Mouse (Mus musculus) testis, postnatal 14 days (tissue): ENCODE measurements at regions not wholly inside any gene's neighbourhood (a gene's known extent, or its start where the extent isn't known, plus 50 kb on each side); places are given as distances from the start of the nearest gene placed in this dataset.
A peak's percentile ranks its signal among the peaks of the same experiment; 100 is the strongest.

Source experiments
- DNase-seq: peaks from one replicate; pipeline ENCODE4 v3.0.0; 2021; ENCODE audit warnings: low spot score

DNA sequence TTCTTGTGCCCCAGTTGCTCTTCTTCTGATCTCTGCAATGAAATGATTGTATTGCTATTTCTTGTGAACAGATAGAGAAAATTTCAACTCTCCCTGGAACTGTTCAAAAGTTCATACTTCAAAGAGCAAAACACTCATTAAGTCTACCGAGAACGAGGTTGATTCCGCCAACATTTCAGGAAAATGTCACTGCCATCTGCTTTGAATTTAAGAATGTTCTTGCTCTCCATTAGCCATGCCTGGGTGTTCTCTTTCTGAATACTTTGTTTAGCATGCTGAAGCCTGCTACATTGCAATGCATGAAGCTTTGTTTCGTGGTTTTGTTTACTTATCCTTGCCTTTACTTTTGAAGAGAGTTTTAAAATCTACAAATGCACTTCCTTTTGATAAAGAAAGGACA, 363.4 kb downstream of the Kctd12 start:
- no peak for DNase-seq

DNA sequence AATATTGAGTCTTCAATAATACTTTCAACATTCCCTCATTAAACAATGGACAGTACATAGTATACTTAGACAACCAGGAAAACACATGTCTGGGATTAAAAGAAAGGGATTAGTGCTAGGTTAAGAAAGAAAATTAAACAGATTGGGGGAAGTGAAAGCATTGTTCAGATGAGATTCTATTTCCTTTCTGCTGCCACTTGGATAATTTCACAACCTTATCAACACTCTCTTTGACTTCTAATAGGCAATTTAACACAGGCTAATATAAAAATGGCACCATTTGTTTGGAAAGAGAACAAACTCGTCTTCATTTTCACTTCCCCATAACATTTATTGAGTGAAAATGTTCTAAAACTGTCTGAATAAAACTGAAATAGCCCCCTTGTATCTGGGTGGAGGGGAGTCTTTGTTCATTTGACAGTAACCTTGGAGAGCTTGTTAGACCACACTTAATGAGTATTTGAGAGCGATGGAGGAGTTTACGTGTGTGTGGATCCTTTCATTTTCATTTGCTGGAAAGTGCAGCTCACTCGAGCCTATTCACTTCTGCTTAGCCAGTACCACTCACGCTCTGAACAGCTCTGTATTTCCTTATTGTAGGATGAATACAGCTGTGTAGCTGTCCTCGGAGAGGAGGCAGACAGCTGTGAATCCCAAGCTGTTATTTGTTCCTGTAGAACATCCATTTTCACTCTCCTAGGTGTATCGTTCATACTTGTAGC, 366.7 kb downstream of the Kctd12 start:
- no peak for DNase-seq

DNA sequence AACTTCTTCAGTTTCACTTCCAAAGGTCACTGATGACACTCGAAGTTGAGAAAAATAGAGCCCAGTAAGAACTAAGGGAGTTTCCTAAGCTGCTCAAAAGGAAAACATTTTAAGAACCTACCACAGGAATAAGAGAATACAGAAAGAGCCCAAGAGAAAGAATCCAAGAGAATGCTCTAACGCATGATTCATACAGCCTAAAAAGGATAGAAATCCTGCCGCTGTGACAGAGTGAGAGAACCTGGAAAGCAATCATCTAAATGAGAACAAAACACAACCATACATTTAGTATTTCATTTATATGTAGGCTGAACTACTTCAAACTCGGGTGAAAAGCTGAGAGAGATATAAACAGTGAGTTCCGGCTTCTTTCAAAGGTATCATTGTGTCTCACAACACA, 376.4 kb downstream of the Kctd12 start:
- no peak for DNase-seq

DNA sequence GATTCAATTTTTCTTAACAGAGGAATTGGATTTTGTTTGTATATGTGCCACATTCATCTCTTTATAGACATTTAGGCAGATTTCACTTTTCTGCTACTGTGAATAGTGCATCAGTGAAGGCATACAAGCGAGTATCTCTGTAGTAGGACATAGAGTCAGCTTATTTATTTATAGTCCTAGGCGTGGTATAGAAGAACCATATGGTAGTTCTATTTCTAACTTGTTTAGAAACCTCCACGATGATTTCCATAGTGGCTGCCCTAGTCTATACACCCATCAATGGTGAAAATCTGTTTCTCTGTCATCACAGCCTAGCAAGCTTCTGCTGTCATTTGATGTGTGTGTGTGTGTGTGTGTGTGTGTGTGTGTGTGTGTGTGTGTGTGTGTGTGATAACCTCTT, 387.6 kb downstream of the Kctd12 start:
- DNase-seq: no peak

DNA sequence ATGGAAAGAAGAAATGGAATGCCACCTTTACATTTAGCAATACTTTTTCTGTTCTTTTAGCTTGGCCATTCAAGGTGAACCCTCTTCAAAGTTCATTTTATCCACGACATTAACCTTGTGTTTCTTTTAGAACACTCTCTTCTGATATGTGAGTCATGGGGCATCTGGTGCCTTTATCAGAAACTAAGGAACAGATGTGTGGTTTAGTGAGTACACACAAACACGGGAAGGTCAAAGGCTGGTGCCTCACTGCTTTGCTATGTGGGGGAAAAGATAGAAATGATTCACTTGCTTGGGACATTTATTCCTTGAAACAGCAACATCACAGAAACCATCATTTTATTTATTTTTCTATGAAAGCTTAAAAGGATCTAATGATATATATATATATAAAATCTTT, 428.7 kb downstream of the Kctd12 start:
- no peak for DNase-seq

DNA sequence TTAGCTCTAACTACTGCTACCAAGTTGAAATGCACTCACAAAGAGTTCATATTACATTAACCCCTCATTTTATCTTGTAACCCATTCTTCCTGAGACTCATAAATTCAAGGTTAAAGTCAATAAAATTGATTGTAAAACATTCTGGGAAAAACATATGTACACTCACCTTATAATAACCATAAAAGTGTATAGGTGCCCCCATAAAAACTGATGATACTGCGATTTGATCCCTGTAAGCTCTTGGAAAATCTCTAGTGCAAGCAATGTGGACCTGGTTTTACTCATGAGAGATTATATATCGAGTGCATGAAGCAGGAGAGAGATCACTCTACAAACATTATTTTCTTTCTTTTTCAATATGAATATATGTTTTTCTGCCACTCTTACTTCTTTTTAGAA, 429.8 kb downstream of the Kctd12 start:
- DNase-seq: no peak

DNA sequence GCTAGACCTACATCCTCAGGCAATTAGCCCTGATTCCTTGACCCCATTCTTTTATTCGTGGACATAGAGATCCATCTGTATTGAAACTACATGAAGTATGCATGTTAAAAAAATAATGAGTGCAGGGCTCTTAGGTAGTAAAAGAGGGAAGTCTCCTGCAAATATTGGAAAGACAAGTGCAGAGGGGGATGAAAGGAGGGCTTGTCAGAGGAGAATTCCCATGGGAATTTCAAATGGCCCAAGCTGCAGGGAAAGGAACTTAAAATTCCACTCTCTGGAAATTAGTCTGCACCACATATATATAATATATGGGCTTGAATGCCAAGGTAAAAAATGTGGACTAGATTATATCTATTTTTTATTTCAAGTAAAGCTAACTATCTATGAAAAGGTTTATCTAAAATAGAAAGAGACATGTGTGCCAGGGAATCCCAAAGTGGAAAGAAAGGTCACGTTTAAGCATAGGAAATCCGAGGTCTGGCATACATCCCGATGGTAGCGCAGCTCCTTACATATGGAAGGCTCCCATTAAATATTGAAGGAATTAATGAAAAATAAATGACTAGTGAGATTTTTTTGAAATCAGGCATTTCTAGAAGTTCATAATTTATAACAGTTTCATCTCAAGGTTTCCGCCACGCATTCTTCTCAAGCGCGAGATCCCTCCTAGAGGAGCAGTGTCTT, 457.4 kb downstream of the Kctd12 start:
- DNase-seq: no peak

DNA sequence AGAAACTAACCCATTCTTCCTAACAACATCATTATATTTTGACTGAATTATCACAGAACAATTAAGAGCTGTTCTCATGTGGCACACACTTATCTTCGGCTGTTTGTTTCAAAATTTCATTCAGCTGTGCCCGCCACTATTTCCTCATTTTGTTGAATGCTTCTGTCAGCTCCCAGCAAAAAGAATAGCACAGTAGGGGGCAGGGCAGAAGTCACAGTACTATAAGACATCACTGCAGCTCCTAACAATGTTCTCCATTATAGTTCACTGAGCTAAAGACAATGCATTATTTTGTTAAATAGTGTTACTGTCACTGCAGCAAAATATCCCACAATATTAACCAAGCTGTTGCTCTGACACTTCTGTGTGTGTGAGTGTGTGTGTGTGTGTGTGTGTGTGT, 465.7 kb downstream of the Kctd12 start:
- DNase-seq: no peak

DNA sequence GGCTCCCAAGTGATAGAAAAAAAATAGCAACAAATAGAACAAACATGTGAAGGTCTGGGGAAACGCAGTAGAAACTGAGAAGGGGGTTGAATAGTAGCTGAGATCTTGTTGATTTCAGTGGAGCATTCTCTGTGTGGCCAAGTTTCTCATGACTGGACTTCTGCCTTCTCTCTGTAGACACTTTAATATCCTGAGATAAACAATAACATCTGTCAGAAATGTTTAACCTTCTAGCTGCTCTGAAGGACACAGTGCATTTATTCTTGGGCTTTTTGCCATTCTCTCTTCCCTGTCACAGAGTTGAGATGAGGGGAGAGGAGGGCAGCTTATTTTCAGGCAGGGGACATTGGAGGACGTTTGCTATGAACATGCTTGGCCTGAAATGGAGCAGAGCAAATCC, 467.9 kb downstream of the Kctd12 start:
- DNase-seq: no peak

DNA sequence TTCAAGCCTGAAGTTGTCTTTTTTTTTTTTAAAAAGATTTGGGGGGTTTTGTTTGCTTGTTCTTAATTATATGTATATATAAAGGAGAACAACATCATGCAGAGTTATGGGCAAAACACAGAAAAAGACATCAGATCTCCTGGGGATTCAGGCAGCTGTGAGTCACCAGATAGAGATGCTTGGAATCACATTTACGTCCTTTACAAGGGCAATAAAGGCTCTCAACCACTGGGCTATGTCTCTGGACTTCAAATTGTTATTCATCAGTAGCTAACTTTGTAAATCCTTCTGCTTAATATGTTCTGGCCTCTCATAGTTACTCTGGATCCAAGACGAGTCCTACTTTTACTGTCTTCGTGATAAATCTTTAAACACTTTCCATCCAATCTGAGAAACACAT, 469.8 kb downstream of the Kctd12 start:
- no peak for DNase-seq

DNA sequence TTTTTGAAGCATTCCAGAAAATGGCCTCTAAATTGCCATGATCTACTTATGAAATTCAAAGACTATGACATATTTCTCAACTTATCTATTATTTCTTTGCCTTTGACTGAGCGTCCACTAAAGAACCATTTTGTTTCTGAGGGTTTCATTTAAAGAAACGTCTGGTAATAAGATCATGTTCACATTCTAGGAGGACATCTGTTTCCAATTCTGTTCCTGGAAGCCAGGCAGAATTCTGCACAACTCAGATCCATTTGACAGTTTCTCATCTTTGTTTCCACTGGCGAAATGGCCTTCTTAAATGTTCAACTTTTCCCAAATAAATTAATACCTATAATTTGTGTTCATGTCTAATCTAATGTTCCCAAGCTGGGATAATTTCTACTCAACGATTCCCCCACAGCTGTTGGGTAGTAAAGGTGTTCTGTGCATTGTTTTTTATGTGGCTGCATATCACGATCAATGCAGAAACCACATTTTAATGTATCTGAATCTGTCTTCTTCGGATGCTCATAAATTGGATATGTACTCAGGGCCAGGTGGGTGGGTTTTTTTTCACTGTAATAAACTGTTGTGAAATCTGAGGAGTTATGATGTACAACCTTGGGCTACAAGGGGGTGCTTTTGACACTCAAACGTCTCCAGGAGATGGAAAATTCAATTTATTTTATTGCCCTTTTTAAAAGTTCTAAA, 470.6 kb downstream of the Kctd12 start:
- DNase-seq: no peak

DNA sequence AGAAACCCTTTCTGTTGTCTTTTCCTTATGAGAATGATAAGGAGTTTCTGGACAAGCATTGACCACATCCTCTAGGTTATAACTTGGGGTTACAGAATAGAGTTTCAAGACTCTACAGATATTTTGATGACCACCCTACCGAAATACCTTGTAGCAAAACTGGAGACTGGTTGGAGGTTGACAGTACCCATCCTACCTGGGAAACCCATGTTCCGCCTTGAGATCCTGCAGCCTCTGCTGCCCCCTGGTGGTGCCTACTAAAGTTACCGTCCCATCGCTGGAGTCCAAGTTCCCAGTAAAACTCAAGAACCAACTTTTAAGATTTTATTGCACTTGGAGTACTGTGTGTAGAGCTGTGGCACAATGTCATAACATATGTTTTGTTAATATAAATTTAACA, 472.1 kb downstream of the Kctd12 start:
- DNase-seq: peak; percentile 5

DNA sequence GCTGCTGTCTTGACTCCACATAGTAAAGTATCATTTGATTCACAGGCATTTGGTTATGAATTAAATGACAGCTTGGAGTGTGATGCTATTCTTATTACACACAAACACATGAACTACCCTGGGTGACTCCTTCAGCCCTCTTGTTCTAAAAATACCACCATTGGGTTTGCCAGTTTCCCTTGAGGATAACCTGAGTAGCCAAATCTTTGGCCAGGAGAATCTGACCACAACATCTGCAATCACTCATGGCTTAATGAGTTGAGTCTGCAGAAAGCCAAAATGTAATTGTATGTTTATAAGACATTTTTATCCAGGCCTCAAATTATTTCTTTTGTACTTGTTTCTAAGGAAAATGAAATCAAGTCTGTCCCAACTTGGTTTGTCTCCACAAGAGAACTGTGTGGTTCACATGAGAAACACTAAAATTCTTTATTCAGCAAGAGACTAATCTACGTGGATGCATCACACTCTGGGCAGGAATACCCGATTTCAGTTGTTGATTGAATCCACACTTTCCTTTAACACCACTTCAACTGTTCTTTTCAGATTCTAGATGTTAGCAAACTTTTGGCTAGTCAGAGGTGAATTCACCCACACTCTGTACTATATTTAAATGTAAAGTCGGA, 476.6 kb downstream of the Kctd12 start:
- no peak for DNase-seq

DNA sequence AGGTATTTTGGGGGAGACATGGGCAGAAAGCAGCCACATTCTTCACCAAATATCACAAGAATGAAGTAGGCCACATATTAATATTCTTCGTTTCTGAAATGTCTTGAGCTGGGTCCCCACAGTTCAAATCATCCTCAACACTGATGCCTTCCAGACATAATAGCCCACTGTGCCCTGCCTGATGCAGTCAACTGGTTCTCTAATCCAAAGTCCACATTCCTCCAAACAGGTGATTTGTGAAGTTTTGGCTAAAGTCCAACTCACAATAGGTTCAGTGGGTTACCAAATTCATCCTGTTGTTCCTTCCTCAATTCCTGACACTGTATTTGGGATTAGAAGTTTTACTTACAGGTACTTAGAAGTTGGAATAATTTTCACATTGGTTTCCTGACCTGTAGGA, 485.3 kb downstream of the Kctd12 start:
- DNase-seq: no peak

DNA sequence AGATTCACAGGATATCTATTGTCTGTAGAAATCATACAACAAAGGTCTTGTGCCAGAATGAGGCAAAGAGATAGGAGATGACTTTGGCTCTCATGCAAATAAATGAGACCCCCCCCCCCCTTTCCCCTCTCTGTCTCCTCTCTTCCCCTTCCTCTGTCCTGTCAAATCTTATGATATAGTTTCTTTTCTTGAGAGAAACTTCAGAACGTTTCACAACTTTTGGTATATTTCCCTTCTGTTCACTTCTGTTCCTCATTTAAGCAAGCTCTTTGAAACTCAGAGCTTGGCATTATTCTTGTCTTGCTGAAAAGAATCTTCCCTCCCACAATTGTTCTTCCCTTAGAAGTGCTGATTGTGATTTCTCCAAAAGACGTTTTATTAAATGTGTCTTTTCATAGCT, 490.1 kb downstream of the Kctd12 start:
- DNase-seq: no peak

DNA sequence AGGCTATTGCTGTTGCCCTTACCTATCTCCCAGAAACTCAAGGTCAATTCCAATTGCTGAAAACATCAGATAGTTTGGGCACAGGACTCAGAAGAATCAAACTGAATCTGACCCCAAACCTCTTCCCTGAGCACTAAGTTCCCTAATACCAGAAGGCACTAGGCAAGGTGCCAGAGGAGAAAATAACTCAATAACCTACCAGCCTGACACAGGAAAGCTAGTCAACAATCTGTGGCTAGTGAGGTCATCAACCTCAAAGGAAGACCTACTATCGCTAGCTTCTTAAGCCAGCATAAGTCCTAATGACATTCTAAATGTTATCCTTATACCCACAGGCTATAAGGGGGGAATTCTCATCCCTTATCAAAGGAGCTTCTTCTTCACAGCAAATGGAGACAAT, 491.2 kb downstream of the Kctd12 start:
- no peak for DNase-seq

DNA sequence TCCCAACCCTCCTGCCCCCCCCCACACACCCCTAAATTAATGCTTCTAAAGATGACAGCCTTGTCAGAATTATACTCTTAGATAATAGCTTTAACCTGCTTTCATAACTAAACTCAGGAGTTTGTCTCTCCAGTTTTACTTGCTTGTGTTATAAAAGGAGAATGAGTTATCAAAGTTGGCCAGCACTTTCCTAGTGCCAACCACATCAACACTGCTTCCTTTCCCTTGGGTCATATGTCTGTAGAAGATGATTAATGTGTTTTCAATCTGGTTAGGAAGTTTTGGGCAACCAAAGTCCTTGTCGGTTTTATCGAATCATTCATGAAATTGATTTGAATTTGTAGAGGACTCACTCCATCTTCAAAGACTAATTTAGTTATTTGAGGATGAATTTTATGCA, 505.3 kb downstream of the Kctd12 start:
- DNase-seq: no peak

DNA sequence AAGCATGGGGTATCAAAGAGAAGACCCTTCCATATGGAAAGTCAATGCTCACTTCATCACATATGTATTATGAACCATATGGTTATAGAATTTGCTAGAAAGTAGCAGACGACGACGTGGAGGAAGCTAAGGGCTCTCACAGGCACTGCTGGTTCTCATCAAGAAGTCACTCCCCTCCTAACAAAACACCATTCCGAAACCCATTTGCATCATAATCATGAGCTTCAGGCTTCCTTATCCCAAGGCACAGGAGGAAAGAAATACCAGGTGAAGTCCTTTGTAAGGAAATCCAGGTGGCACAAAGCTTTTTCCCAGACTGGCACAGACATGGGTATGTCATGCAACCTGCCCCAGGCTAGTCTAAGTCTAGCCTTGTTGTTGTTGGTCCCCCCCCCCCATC, 513.1 kb downstream of the Kctd12 start:
- DNase-seq: no peak

DNA sequence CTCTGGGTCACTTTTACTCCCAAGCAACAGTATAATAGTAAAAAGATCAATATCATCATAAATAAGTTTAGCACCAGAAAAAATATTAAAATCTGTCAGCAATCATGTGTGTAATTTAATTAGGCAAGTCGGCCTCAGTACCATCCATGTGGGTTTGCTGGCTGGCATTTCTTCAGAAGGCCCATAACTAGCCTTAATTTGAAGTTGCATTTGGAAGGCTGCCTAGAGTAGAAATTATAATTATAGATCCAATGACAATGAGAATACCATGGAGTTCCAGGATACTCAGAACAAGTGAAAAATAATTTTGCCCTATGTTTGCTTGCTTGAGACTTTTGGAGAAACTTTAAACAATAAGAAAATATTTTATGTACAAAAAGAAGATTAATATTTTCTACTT, 521.4 kb downstream of the Kctd12 start:
- DNase-seq: no peak

DNA sequence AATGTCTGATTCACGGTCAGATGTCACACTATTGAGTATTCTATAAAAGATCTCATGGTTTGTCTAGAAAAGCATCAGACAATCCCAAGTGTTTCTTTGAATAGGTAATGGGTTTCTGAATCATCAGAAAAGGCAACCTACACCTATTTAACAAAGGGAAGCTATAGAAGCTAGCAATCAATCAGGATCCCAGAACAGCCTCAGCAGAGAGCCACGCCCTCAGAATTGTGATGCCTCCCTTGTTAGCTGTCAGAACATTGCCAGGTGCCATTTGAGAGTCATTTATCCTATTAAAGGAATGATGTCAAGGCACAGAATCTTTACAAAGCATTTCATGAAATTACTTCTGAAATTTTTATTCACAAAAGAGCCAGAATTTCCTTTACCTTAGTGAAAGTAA, 542.7 kb downstream of the Kctd12 start:
- DNase-seq: no peak

DNA sequence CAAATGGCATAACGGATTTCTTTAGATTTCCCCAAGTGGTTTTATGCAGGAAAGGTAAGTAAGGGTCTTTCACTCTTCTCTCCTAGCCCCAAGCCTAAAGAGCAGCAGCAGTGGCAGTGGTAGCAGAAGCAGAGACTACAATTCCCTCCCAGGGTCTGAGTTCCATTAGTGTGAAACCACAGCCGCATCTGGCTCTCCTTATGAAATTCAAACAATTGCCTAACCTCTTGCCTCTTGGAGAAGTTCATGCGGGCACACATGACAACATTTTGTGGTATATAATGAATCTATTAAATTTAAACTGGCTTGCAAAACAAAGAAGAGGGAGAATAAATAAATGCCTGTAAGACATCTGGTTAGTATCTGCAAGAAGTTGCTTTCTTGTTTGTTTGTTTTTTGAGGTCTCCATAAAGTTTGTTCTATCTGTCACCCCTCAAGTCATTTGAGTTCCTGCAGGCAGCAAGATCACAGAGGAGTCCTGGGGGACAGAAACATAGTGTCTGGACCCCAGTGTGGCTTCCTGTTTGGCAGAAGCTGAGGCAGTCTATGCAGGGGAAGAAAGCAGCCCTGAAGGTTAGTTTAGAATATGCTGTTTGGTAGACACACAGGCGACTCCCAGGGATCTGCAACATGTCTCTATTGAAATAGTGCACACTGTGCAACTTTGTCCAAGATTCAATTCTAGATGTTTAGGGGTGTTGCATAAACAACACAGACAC, 578.9 kb downstream of the Kctd12 start:
- no peak for DNase-seq

DNA sequence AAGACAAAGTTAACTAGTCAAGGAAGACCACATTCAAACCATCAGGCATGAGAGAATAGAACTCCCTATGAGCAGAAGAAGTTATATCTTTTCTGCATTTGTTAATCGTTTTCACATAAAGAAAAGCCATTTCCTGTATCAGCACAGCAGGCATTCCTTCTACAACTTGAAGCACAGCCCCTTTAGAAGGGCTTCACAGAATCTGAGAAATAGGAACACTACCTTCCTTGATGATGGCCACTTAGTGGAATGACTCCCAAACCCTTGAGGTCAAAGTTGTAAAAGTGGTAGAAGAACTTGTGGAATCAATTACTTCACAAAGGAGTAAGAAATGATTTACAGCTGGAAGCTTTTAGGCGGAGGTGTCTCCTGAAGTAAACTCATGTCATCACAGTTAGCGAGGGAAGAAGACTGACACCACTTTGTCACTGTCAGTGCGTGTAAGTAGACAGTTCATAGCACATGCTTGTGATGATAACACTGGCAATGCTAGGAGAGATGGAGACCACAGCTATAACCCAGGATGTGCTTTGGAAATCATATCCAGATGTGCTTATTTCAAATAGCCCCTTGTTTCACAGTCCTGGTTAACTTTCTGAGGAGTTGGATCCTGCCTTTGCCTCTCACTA, 580.3 kb downstream of the Kctd12 start:
- no peak for DNase-seq
